ENCODE assay signal across 7 mouse cellular contexts in genomic region chr14:55787731-55788130, GRCm38 (mm10). TPM values are rescaled to one million over a fixed set of nuclear protein-coding genes. Genes with fewer than 3 reads are reported as not detected.
A peak's percentile ranks its signal among the peaks of the same experiment; 100 is the strongest.
DNase-seq lines count a peak whose midpoint lies in the region; ATAC-seq lines count a peak whose summit lies in the region.

No protein-coding gene starts in this region.

- H3K9ac ChIP-seq in lung, embryonic 15.5 days, result no peak overlapping the region
- no peak overlapping the region; the same call in 1 of the 2 replicates for H3K9ac ChIP-seq in embryonic facial prominence, embryonic 14.5 days (ENCODE audit: low read depth, low read length)
- H3K9ac ChIP-seq in intestine, embryonic 14.5 days (ENCODE audit: low read length), result peak overlapping the region; percentile 53
- 0 out of 2 replicates have a peak overlapping the region, but pooled peaks have one; percentile 41 for H3K9ac ChIP-seq in neural tube, embryonic 13.5 days

- DNase-seq in lung, postnatal 36 days, result no peak
- DNase-seq in embryonic facial prominence, embryonic 14.5 days (ENCODE audit: low spot score), result no peak
- no peak for DNase-seq in intestine, embryonic 14.5 days (ENCODE audit: low spot score)
- no peak for DNase-seq in left cerebral cortex, adult 9 months (ENCODE audit: low spot score in 2 of 2)
- no peak for DNase-seq in cerebellum, adult 9-10 months

- no peaks in the 10 kb centered on the region for H3K9me3 ChIP-seq in lung, embryonic 15.5 days
- no peaks in the 10 kb centered on the region for H3K9me3 ChIP-seq in embryonic facial prominence, embryonic 14.5 days (ENCODE audit: control insufficient read depth, low read length)
- no peaks in the 10 kb centered on the region for H3K9me3 ChIP-seq in intestine, embryonic 14.5 days (ENCODE audit: control insufficient read depth, low read length)
- H3K9me3 ChIP-seq in neural tube, embryonic 13.5 days, result no peaks in the 10 kb centered on the region

- H3K4me2 ChIP-seq in lung, embryonic 15.5 days, result peak overlapping the region; percentile 77
- H3K4me2 ChIP-seq in embryonic facial prominence, embryonic 14.5 days (ENCODE audit: low read depth, low read length), result peak overlapping the region; percentile 72
- peak overlapping the region; percentile 89 for H3K4me2 ChIP-seq in intestine, embryonic 14.5 days (ENCODE audit: low read length)
- H3K4me2 ChIP-seq in neural tube, embryonic 13.5 days, result peak overlapping the region; percentile 53

- ATAC-seq in lung, embryonic 15.5 days (ENCODE audit: borderline replicate concordance, extremely low read depth, low FRiP score, low TSS enrichment), result no peak
- no peak for ATAC-seq in embryonic facial prominence, embryonic 14.5 days (ENCODE audit: low read depth)
- ATAC-seq in intestine, embryonic 14.5 days (replicated peaks; ENCODE audit: low FRiP score, low TSS enrichment, low read depth), result no peak
- ATAC-seq in neural tube, embryonic 13.5 days (ENCODE audit: low read depth), result no peak

- H3K4me1 ChIP-seq in lung, embryonic 15.5 days, result peaks cover 13% of the 10 kb centered on the region
- H3K4me1 ChIP-seq in embryonic facial prominence, embryonic 14.5 days (ENCODE audit: control insufficient read depth, insufficient read depth, low read length), result peaks cover 9% of the 10 kb centered on the region
- peaks cover 10% of the 10 kb centered on the region for H3K4me1 ChIP-seq in intestine, embryonic 14.5 days (replicated peaks; ENCODE audit: control insufficient read depth, insufficient read depth, low read length)
- peaks cover 18% of the 10 kb centered on the region for H3K4me1 ChIP-seq in neural tube, embryonic 13.5 days (replicated peaks)

- H3K4me3 ChIP-seq in lung, embryonic 15.5 days, result peak overlapping the region; percentile 42
- H3K4me3 ChIP-seq in embryonic facial prominence, embryonic 14.5 days (ENCODE audit: low read depth, low read length), result peak overlapping the region; percentile 48
- H3K4me3 ChIP-seq in intestine, embryonic 14.5 days (ENCODE audit: low read depth, low read length), result peak overlapping the region; percentile 54
- 0 out of 2 replicates have a peak overlapping the region, but pooled peaks have one; percentile 31 for H3K4me3 ChIP-seq in neural tube, embryonic 13.5 days

- H3K27me3 ChIP-seq in lung, embryonic 15.5 days, result peaks cover 31% of the 10 kb centered on the region
- H3K27me3 ChIP-seq in embryonic facial prominence, embryonic 14.5 days (replicated peaks; ENCODE audit: control insufficient read depth, insufficient read depth, low read length), result peaks cover 5% of the 10 kb centered on the region; the same call in 1 of the 2 replicates
- peaks cover 25% of the 10 kb centered on the region for H3K27me3 ChIP-seq in intestine, embryonic 14.5 days (replicated peaks; ENCODE audit: control insufficient read depth, insufficient read depth, low read length)
- peaks cover 81% of the 10 kb centered on the region for H3K27me3 ChIP-seq in neural tube, embryonic 13.5 days

- no peaks in the 10 kb centered on the region for H3K36me3 ChIP-seq in lung, embryonic 15.5 days
- H3K36me3 ChIP-seq in embryonic facial prominence, embryonic 14.5 days (ENCODE audit: control insufficient read depth, insufficient read depth, low read length), result no peaks in the 10 kb centered on the region
- H3K36me3 ChIP-seq in intestine, embryonic 14.5 days (ENCODE audit: control insufficient read depth, insufficient read depth, low read length), result no peaks in the 10 kb centered on the region
- no peaks in the 10 kb centered on the region for H3K36me3 ChIP-seq in neural tube, embryonic 13.5 days

- no peak overlapping the region for H3K27ac ChIP-seq in lung, embryonic 15.5 days
- no peak overlapping the region for H3K27ac ChIP-seq in embryonic facial prominence, embryonic 14.5 days (replicated peaks; ENCODE audit: low read depth, low read length)
- H3K27ac ChIP-seq in intestine, embryonic 14.5 days (ENCODE audit: low read depth), result no peak overlapping the region
- H3K27ac ChIP-seq in neural tube, embryonic 13.5 days (replicated peaks), result no peak overlapping the region

- 36% methylated on average over 11 of the region's 11 CpGs for WGBS in lung, embryonic 15.5 days
- 30% methylated on average over 11 of the region's 11 CpGs for WGBS in embryonic facial prominence, embryonic 14.5 days
- 42% methylated on average over 11 of the region's 11 CpGs for WGBS in intestine, embryonic 14.5 days
- WGBS in neural tube, embryonic 13.5 days, result 33% methylated on average over 11 of the region's 11 CpGs

RNA-seq across cellular contexts. Expression of gene Ripk3, which starts 0.9 kb away (rescaled TPM):
- 43.4 and 45.6 TPM in 2 replicates for polyA plus RNA-seq in lung, embryonic 15.5 days (2015; fragmentation: Nextera tagmentation; extraction: Ambion mirVana)
- polyA plus RNA-seq in embryonic facial prominence, embryonic 14.5 days (2014; fragmentation: Nextera tagmentation; extraction: Ambion mirVana), result 32.0 and 35.3 TPM in 2 replicates
- 48.5 and 51.7 TPM in 2 replicates for polyA plus RNA-seq in intestine, embryonic 14.5 days (2014; fragmentation: Nextera tagmentation; extraction: Ambion mirVana)
- polyA plus RNA-seq in neural tube, embryonic 13.5 days (2015; fragmentation: Nextera tagmentation; extraction: Ambion mirVana), result 4.3 and 4.7 TPM in 2 replicates

RNA-seq across cellular contexts. Expression of gene Adcy4, which starts 3.8 kb away (rescaled TPM):
- 14.3 and 18.0 TPM in 2 replicates for polyA plus RNA-seq in lung, embryonic 15.5 days (2015; fragmentation: Nextera tagmentation; extraction: Ambion mirVana)
- polyA plus RNA-seq in embryonic facial prominence, embryonic 14.5 days (2014; fragmentation: Nextera tagmentation; extraction: Ambion mirVana), result 13.4 and 16.2 TPM in 2 replicates
- 5.8 and 7.2 TPM in 2 replicates for polyA plus RNA-seq in intestine, embryonic 14.5 days (2014; fragmentation: Nextera tagmentation; extraction: Ambion mirVana)
- 4.4 and 5.7 TPM in 2 replicates for polyA plus RNA-seq in neural tube, embryonic 13.5 days (2015; fragmentation: Nextera tagmentation; extraction: Ambion mirVana)

RNA-seq across cellular contexts. Expression of gene Ltb4r1, which starts 22.0 kb away (rescaled TPM):
- 1.7 and 2.6 TPM in 2 replicates for polyA plus RNA-seq in lung, embryonic 15.5 days (2015; fragmentation: Nextera tagmentation; extraction: Ambion mirVana)
- 0.24 and 0.56 TPM in 2 replicates for polyA plus RNA-seq in embryonic facial prominence, embryonic 14.5 days (2014; fragmentation: Nextera tagmentation; extraction: Ambion mirVana)
- 0.30 and 0.38 TPM in 2 replicates for polyA plus RNA-seq in intestine, embryonic 14.5 days (2014; fragmentation: Nextera tagmentation; extraction: Ambion mirVana)
- 0.21 and 0.28 TPM in 2 replicates for polyA plus RNA-seq in neural tube, embryonic 13.5 days (2015; fragmentation: Nextera tagmentation; extraction: Ambion mirVana)

RNA-seq across cellular contexts. Expression of gene Ltb4r2, which starts 26.5 kb away (rescaled TPM):
- polyA plus RNA-seq in lung, embryonic 15.5 days (2015; fragmentation: Nextera tagmentation; extraction: Ambion mirVana), result 0.25 and 0.35 TPM in 2 replicates
- polyA plus RNA-seq in embryonic facial prominence, embryonic 14.5 days (2014; fragmentation: Nextera tagmentation; extraction: Ambion mirVana), result 0.47 and 0.51 TPM in 2 replicates
- 0.08 and 0.65 TPM in 2 replicates for polyA plus RNA-seq in intestine, embryonic 14.5 days (2014; fragmentation: Nextera tagmentation; extraction: Ambion mirVana)
- 0.29 and 0.33 TPM in 2 replicates for polyA plus RNA-seq in neural tube, embryonic 13.5 days (2015; fragmentation: Nextera tagmentation; extraction: Ambion mirVana)

RNA-seq across cellular contexts. Expression of gene Cideb, which starts 29.5 kb away (rescaled TPM):
- polyA plus RNA-seq in lung, embryonic 15.5 days (2015; fragmentation: Nextera tagmentation; extraction: Ambion mirVana), result 0.55 and 0.80 TPM in 2 replicates
- 0.33 and 0.59 TPM in 2 replicates for polyA plus RNA-seq in embryonic facial prominence, embryonic 14.5 days (2014; fragmentation: Nextera tagmentation; extraction: Ambion mirVana)
- 5.4 and 8.1 TPM in 2 replicates for polyA plus RNA-seq in intestine, embryonic 14.5 days (2014; fragmentation: Nextera tagmentation; extraction: Ambion mirVana)
- 0.24 TPM in 1 of 2 replicates, not detected in the other for polyA plus RNA-seq in neural tube, embryonic 13.5 days (2015; fragmentation: Nextera tagmentation; extraction: Ambion mirVana)

Comparison
In these comparisons a context has a peak if more than half of its experiments do, and no peak if none do; other contexts are left out.
1. H3K9ac ChIP-seq: peak in intestine, embryonic 14.5 days (single experiment) and neural tube, embryonic 13.5 days (single experiment); none in lung, embryonic 15.5 days (single experiment) and embryonic facial prominence, embryonic 14.5 days (single experiment).
2. Peak in every context shown above with its lines, with median percentiles within 50 percentile points of each other: H3K4me2 ChIP-seq and H3K4me3 ChIP-seq.